Mouse (Mus musculus): ENCODE results near the gene Pdss2. TPM values are rescaled to one million over a fixed set of nuclear protein-coding genes. Genes with fewer than 3 reads are reported as not detected.
"Not testable (repeated sequence)": the region's sequence is repeated elsewhere in the genome, so short reads cannot be mapped to it uniquely, and the experiment has no call there.

The Pdss2 gene
- total RNA-seq, 2 experiments from 2014 or later, result 16.8 to 25.0 TPM

DNA sequence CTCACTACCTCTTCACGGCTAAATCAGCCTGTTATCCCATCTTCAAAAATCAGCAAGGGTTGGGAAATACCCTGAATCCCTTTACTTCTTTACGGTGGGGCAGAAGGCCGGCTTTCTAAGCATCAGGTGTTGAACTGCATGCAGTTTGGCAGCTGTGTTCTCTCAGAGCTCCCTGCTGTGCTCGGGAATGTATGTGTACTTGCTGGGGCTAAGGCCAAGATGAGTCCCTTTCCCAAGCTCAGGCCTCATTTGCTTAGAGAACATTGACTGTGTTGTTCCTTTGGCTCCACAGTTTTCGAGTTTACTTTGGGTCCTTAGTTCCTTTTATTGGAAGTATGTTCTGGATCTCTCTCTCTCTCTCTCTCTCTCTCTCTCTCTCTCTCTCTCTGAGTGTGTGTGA is 26.7 kb downstream of the Pdss2 start:
- intact Hi-C loops (cut with DNase I), result no loop called here
- no peak overlapping the region for H3K4me3 ChIP-seq
- TF ChIP-seq CTCF (IDR thresholded peaks at IDR 0.05), result no peak
- peak overlapping the region; percentile 53 for H3K27ac ChIP-seq
- no peak for DNase-seq

GRCm38 (mm10) chr10:43252324-43252723 is 31.0 kb downstream of the Pdss2 start:
- Histone ChIP-seq H3K27ac (no peak overlapping the region), H3K4me3 (no peak overlapping the region)
- no peak for TF ChIP-seq CTCF (IDR thresholded peaks at IDR 0.05)
- intact Hi-C loops (cut with DNase I), result no loop called here
- DNase-seq, result no peak

DNA sequence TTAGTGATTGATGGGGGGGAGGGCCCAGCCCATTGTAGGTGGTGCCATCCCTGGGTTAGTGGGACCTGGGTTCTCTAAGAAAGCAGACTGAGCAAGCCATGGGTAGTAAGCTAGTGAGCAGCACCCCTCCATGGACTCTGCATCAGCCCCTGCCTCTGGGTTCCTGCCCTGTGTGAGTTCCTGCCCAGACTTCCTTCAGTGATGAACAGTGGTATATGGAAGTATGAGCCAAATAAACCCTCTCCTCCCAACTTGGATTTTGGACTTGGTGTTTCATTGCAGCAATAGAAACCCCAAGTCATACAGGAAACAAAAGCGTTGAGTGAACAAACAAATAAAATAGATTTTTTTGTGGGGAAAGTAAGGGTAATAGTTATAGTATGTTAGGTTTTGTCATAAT is 35.7 kb downstream of the Pdss2 start:
- DNase-seq; H3K27ac ChIP-seq; H3K4me3 ChIP-seq; intact Hi-C loops (cut with DNase I): not testable (repeated sequence)

DNA sequence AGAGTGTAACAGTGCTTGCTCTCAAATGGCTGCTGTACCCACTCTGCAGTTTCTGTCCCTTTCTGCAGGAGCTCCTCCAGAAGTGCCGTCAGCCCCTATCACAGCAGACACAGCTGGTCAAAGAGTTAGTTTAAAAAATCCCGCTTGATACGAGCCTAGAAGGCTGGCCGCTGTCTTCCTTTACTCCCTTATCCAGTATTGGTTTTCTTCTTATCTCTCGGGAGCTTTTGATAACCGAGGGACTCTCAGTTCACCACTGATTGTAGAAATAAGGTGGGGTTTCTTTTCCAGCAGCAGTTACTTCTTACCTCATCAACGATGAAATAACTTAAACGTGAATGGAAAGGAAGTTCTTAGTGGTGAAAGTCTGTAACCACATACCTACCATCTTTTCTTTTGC is 36.2 kb downstream of the Pdss2 start:
- intact Hi-C loops (cut with DNase I), result not testable (repeated sequence)

DNA sequence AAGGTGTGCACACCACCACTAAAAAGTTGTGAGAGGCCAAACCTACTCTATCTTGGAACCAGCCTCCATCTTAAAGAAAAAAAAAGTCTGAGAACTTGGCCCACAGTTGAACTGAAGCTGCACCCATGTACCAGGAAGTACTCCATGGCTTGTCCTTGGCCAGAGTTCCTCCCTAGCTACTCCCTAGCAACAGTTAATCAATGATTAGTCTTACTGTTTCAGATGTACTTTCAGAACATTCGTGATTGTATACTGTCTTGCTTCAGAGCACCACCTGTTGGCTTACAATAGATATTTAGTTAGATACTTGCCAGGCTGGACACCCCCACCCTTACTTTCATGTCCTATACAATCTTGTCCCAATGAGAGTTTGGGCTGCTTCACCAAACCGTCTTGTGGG is 50.0 kb downstream of the Pdss2 start:
- Histone ChIP-seq H3K4me3 (no peak overlapping the region), H3K27ac (no peak overlapping the region)
- intact Hi-C loops (cut with DNase I), result no loop called here
- no peak for TF ChIP-seq CTCF (IDR thresholded peaks at IDR 0.05)
- no peak for DNase-seq

More for the DNA sequence above, 36.2 kb downstream of the Pdss2 start:
- H3K27ac ChIP-seq, H3K4me3 ChIP-seq, DNase-seq: not testable (repeated sequence)

GRCm38 (mm10) chr10:43272381-43272780 is 51.1 kb downstream of the Pdss2 start:
- Histone ChIP-seq H3K27ac (no peak overlapping the region), H3K4me3 (no peak overlapping the region)
- intact Hi-C loops (cut with DNase I), result no loop called here
- no peak for TF ChIP-seq CTCF (IDR thresholded peaks at IDR 0.05)
- no peak for DNase-seq

GRCm38 (mm10) chr10:43273057-43273456 is 51.8 kb downstream of the Pdss2 start:
- no peak overlapping the region for H3K27ac ChIP-seq
- intact Hi-C loops (cut with DNase I), result no loop called here
- no peak for DNase-seq
- no peak for TF ChIP-seq CTCF (IDR thresholded peaks at IDR 0.05)
- H3K4me3 ChIP-seq, result no peak overlapping the region

- intact Hi-C loops (cut with DNase I), result no loop called here
- no peak overlapping the region for H3K4me3 ChIP-seq
- no peak for TF ChIP-seq CTCF (IDR thresholded peaks at IDR 0.05)
- DNase-seq, result no peak
- H3K27ac ChIP-seq, result no peak overlapping the region
These were observed 54.2 kb downstream of the Pdss2 start for GRCm38 (mm10) chr10:43275446-43275845.

- H3K27ac ChIP-seq, result no peak overlapping the region
- intact Hi-C loops (cut with DNase I), result no loop called here
- TF ChIP-seq CTCF (IDR thresholded peaks at IDR 0.05), result no peak
- no peak overlapping the region for H3K4me3 ChIP-seq
- no peak for DNase-seq
These were observed 54.9 kb downstream of the Pdss2 start for GRCm38 (mm10) chr10:43276116-43276659.

- H3K27ac ChIP-seq, result no peak overlapping the region
- no peak overlapping the region for H3K4me3 ChIP-seq
- DNase-seq, result no peak
- intact Hi-C loops (cut with DNase I), result no loop called here
- TF ChIP-seq CTCF (IDR thresholded peaks at IDR 0.05), result no peak
These were observed 56.2 kb downstream of the Pdss2 start for GRCm38 (mm10) chr10:43277266-43278145.

- no peak overlapping the region for H3K27ac ChIP-seq
- intact Hi-C loops (cut with DNase I), result no loop called here
- no peak for DNase-seq
- no peak overlapping the region for H3K4me3 ChIP-seq
- no peak for TF ChIP-seq CTCF (IDR thresholded peaks at IDR 0.05)
These were observed 58.5 kb downstream of the Pdss2 start for GRCm38 (mm10) chr10:43279637-43280288.

DNA sequence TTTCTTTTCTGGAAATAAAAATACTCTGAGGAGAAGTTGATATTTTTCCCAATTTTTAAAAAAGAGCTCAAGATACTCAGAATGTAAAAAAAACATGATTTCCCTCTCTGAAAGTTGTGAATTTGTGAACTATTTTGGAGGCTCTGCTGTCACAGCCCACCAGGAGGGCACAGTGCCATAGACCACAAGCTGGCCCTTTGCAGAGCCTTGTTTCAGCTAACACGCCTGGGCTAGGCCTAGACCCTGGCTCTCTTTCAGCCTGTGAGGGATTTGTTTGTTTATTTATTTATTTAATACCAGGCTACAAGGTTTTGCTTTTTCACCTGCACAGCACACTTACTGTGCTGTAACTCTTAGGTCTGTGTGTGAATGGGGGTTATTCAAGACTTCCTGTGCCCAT is 64.3 kb downstream of the Pdss2 start:
- no peak for TF ChIP-seq CTCF (IDR thresholded peaks at IDR 0.05)
- no peak for DNase-seq
- H3K4me3 ChIP-seq, result no peak overlapping the region
- intact Hi-C loops (cut with DNase I), result no loop called here
- H3K27ac ChIP-seq, result no peak overlapping the region

GRCm38 (mm10) chr10:43290638-43291230 is 69.4 kb downstream of the Pdss2 start:
- TF ChIP-seq CTCF (IDR thresholded peaks at IDR 0.05), result no peak
- no peak for DNase-seq
- H3K4me3 ChIP-seq, result no peak overlapping the region
- intact Hi-C loops (cut with DNase I), result no loop called here
- no peak overlapping the region for H3K27ac ChIP-seq

Data from gastrocnemius, adult 2 months (tissue).